Mouse (Mus musculus): ENCODE measurements around the gene Tmprss11f.
"Not testable (repeated sequence)": the region's sequence is repeated elsewhere in the genome, so short reads cannot be mapped to it uniquely, and the experiment has no call there.

Gene Tmprss11f

DNA sequence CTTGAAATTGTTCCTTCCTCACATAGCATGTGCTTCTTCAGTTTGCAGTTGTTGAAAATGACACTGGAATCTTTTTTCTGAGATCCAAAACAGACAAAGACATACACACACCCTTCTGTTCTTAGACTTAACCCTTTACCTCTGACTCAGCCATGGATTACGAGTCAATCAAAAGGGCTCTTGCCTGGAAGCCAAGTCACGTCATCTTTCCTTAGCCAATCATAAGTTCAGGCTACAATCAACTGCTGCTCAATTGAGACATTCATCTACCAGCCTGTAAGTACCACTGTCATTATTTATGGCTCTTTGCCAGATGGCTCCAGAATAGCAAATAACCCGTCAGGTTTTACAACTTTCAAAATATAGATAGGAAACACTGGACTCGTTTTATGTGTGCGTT lies at the start of gene Tmprss11f:
Gene Tmprss11f (minus strand): TSS at position 101 of the 400 bp plus-strand sequence.
- ChIA-PET POLR2A (interaction anchor here in 1 of 4 experiments (0.5 kb wide), 1 partner anchor 112 kb away, joined by 3 read pairs; no protein-coding TSS in a partner anchor), CTCF (no interaction called here)

GRCm38 (mm10) chr5:86676262-86676661 lies 44.0 kb upstream of the Tmprss11f start, which contains the start of gene Tmprss11b:
Tmprss11b (minus strand) TSS chr5:86676362.
- ChIA-PET CTCF (no interaction called here), POLR2A (interaction anchor here in 1 of 4 experiments (0.7 kb wide), 1 partner anchor 152 kb away, joined by 3 read pairs; no protein-coding TSS in a partner anchor)

DNA sequence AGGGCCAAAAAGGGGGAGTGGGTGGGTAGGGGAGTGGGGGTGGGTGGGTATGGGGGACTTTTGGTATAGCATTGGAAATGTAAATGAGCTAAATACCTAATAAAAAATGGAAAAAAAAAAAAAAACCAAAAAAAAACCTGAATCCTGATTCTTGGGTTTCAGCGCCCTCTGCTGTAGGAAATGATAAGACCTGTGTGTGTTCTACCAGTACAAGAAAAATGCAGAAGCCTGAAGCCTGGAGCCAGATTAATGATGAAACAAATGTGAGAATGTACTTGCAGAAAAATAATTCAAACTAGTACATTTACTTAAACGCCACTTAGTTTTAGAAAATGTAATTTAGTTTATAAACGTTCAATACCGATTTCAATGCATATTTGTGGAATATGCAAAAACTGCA lies 17.0 kb upstream of the Tmprss11f start:
- POLR2A ChIA-PET, result not testable (repeated sequence)
- CTCF ChIA-PET, result interaction anchor here in 3 of 4 experiments (0.6 to 0.8 kb wide), 11 partner anchors 36 to 712 kb away, joined by 3 to 5 read pairs (median 4); no protein-coding TSS in a partner anchor

DNA sequence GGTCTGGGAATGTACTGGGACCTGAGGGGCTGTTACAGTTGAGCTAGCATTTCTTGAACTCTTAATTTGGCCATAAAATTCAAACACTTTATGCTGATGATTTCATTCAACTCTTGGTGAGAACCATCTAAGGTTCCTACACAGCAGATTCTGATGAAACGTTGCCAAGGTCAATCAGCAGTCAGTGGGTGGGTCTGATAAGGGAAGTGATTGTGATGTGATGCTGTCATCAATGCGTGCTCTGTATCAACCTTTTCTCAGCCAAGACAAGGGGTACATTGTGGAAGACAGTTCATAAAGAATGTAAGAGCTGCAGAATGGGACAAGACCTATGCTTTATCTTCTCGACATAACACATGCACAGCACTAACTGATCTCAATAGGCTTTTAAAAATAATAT lies 8.6 kb upstream of the Tmprss11f start:
- CTCF ChIA-PET, result no interaction called here
- POLR2A ChIA-PET, result no interaction called here

- ChIA-PET CTCF (no interaction called here), POLR2A (no interaction called here)
Measured at GRCm38 (mm10) chr5:86630700-86631099, 1.5 kb downstream of the Tmprss11f start.

- ChIA-PET CTCF (no interaction called here), POLR2A (interaction anchor here in 1 of 4 experiments (1.1 kb wide), 1 partner anchor 745 kb away, joined by 8 read pairs; no protein-coding TSS in a partner anchor)
Measured at GRCm38 (mm10) chr5:86621778-86622177, 10.4 kb downstream of the Tmprss11f start.

DNA sequence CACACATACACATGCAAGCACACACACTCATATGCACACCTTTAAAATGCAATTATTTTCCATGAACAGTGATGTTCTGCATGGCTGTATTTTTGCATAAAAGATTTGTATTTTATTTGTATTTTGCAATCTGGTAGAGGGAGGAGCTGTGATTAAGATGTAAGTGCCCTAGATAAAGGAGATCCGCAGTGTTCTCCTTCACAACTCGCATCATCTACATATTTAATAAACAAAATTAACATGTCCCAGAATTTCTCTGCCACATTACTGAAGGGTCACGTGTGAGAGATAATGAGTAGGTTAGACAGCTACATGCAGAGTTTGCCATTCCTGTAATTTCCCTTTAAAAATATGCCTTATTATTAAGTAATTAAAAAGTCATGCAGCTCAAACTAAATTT lies 46.3 kb downstream of the Tmprss11f start:
- POLR2A ChIA-PET, result no interaction called here
- CTCF ChIA-PET, result no interaction called here

DNA sequence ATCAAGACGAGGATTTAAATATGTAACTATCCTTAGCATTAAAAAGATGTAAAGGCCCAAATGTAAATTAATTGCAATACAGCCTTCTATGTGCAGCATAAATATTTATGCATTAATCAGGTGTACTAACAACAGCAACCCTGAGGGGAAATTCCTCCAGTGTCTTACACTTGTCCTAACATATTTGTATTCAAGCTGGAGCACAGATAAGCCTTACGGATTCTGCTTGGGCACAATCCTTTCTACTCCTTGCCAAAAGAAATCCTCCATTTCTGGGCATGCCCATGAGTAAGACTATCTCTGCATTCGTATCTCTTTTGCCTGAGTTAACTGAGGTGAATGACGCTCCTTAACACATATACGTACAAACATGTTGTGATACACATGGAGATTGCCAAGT lies 49.6 kb downstream of the Tmprss11f start:
- CTCF ChIA-PET, result no interaction called here
- POLR2A ChIA-PET, result no interaction called here

GRCm38 (mm10) chr5:86581998-86582397 lies 50.2 kb downstream of the Tmprss11f start:
- CTCF ChIA-PET, result no interaction called here
- POLR2A ChIA-PET, result no interaction called here

DNA sequence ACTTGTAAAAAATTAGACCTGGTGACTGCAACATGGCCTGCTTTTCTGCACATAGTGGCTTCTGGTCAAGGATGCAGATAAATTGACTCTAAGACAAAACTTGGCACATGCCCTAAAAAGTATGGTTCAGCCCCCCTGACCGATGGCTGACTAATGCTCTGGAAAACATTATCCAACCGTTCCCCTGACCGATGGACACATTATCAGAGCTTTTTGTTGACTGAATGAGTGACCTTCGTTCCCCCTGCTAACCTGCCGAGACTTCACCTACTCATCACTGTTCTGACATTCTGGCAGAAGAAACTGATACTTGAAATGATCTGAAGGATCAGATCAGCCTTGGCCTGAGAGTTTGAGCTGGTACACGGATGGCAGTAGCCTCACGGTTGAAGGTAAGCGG lies 53.5 kb downstream of the Tmprss11f start:
- POLR2A ChIA-PET, CTCF ChIA-PET: not testable (repeated sequence)

DNA sequence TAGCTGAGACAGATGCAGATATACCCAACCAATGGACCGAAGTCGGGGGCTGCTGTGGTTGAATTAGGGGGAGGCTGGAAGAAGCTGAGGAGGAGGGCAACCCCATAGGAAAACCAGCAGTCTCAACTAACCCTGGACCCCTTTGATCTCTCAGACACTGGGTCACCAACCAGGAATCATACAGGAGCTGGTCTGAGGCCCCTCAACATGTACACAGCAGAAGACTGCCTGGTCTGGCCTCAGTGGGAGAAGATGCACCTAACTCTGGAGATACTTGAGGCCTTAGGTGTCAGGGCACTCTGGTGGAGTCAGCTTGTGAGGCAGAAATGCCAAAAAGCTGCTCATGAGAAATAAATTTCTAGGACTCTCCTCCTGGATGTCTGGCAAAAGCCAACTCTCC lies 85.5 kb downstream of the Tmprss11f start:
- POLR2A ChIA-PET, result no interaction called here

GRCm38 (mm10) chr5:86540601-86541000 lies 91.6 kb downstream of the Tmprss11f start:
- POLR2A ChIA-PET, result no interaction called here
- CTCF ChIA-PET, result no interaction called here

More for the DNA sequence above, 85.5 kb downstream of the Tmprss11f start:
- CTCF ChIA-PET, result interaction anchor here in 1 of 4 experiments (0.6 kb wide), 1 partner anchor 205 kb away, joined by 5 read pairs; no protein-coding TSS in a partner anchor

DNA sequence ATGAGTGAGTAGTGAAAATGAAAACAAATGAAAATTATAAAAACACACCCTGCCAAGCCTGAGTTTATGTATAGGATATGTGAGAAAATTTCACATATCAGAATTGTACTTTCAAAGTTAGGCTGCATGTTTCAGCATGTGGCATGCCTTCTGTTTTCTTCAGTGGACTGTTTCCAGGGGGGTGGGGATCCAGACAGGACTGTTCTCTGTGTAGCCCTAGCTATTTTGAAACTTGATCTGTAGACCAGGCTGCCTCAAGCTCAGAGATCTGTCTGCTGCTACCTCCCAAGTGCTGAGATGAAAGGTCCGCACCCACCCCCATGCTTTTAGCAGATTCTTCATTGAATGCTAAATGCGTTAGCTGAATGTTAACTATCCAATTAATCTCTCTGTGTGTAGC lies 103.5 kb downstream of the Tmprss11f start:
- ChIA-PET POLR2A (no interaction called here), CTCF (no interaction called here)

- POLR2A ChIA-PET, result no interaction called here
- CTCF ChIA-PET, result no interaction called here
Measured at GRCm38 (mm10) chr5:86518500-86518899, 113.7 kb downstream of the Tmprss11f start, which contains the start of gene Tmprss11g. Tmprss11g (minus strand) TSS chr5:86518600.

DNA sequence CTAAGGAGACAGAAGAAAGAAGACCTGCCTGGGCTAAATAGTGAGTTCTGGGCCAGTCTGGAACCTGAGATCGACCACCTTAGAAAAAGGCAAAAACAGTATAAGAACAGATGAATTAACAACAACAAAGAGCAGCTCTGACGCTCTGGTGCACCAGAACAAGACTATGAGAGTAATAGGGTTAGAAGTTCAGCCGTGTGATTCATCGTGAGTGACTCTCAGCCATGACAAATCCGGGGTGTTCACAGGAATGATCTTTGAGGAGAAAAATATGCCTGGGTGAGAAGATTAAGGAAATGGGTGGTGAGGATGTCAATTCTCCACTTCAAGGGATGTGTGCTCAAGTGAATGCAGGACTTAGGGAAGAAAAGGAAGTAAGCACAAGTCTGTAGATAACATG lies 120.7 kb downstream of the Tmprss11f start:
- ChIA-PET CTCF (interaction anchor here in 1 of 4 experiments (0.5 kb wide), 1 partner anchor 243 kb away, joined by 12 read pairs; no protein-coding TSS in a partner anchor), POLR2A (no interaction called here)

DNA sequence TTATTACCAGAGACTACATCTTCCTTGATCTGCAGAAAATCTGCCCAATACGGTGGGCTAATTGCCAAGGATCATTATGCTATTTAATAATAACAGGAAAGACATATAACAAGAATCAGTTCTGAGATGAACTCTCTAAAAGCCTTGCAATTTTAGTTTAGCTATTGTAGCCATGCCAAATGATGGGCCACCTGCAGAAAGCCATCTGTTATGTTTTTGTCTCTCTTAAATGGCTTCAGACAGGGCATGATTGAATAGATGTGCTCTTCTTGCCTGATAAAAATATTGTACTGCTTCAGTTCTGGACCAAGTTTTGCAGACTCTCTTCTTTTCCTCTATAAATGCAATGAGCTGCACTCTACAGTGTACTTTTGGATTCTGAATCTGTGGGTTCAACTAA lies 138.8 kb downstream of the Tmprss11f start:
- CTCF ChIA-PET, result no interaction called here
- POLR2A ChIA-PET, result no interaction called here

DNA sequence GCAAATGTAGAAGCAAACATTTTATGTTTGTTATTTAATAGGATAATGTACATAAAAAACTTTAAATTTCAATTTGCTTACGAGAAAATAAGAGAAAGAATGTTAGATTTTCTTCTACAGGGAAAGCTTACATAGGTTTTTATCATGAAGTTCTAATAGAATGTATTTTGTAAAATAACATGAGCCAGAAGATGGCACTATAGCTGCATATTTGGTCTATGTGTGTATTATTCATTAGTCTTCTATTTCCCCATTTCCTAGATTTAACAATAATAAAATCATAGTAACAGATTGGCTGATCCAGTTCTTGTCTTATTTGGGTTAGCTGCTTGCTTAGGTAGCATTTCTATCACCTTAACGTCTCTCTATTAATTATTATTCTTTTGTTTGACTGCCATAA lies 149.7 kb downstream of the Tmprss11f start:
- ChIA-PET POLR2A (no interaction called here), CTCF (interaction anchor here in 1 of 4 experiments (0.6 to 0.7 kb wide), 2 partner anchors 51 to 127 kb away, joined by 3 to 4 read pairs; no protein-coding TSS in a partner anchor)

- POLR2A ChIA-PET, result no interaction called here
Measured at GRCm38 (mm10) chr5:86482031-86482430, 150.2 kb downstream of the Tmprss11f start.

DNA sequence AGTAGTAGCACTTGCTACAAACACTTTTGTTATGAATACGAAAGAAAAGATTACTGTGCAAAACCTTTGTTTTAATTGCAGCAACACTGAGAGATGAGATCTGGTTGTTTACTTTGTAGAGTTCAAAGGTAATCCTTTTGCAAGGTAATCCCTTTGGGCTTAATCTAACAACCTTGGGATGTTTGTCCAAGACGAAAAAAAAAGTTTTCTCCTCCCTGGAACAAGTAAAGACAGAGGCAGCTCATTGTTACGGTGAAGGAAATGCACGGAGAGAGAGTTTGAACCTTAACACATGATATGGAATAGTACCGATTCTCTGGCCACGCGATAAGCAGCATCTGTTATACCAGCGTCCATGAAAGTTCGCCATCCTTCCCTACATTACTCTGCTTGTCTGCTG lies 158.4 kb downstream of the Tmprss11f start:
- POLR2A ChIA-PET, result no interaction called here
- CTCF ChIA-PET, result no interaction called here

More at GRCm38 (mm10) chr5:86482031-86482430, 150.2 kb downstream of the Tmprss11f start:
- CTCF ChIA-PET, result interaction anchor here in 2 of 4 experiments (0.6 to 0.7 kb wide), 3 partner anchors 20 to 126 kb away, joined by 3 to 5 read pairs (median 4); no protein-coding TSS in a partner anchor
